Mouse (Mus musculus): ENCODE results near the gene Cspg5. TPM values are rescaled to one million over a fixed set of nuclear protein-coding genes. Genes with fewer than 3 reads are reported as not detected.

Cspg5 gene
- 0.14 and 0.15 TPM in 2 replicates for polyA plus RNA-seq (2012; rRNA removed)

DNA sequence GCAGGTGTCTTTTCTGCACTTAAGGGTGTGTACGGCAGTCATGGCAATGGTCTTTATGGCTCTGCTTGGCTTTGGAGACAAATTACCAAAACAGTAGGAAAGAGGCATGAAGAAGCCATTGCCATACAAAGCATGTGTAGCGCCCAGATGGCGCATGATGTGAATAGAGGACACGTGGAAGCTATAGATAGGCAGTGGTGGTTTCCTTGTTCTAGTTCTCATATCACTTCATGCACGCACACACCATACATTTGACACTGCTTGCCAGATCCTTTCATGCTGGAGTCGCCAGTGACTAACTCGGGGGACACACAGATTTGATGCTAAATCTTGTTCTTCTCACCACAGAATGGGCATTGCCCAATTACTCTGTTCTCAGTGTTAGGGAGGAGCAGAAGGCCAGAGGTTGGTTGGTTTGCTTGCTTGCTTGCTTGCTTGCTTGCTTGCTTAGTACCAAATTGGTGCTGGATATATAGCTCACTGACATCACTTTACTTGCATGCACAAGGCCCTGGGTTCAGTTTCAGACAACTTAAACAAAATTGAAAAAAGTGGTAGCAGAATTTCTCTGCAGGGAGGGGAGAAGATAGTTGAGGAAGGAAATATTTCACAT lies at the start of gene Cspg5:
Gene Cspg5, plus strand, starts transcription at position 563 of the 613 bp plus-strand sequence.

DNA sequence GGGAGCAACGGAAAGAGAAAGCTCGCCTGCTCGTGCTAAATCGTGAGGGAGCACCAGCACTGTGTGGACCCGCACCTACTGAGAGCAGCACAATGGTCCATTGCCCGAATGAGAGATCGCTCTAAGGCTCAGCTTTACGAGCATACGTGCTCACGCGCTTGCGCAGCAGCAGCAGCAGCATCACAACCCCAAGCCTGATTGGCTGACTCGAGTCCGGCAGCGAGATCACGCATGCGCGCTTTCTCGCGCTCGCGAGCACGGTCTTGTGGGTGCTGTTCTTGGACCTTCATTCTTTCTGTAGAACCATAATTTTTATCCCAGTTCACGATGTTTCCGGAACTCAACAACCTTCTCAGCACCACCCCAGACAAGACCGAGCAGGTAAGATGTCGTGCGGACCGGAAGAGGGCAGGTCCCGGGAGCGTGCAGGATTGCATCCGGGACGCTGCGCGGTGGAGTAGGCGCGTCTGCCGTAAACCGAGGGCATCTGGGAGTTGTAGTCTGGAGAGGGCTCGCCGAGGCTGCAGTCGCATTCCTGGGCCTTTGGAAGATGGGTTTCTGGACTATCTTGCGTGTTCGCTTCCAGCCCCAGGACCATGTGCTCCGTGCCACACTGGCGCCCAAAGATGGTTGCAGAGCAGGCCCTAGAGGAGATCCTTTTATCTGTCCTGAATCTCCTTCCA lies 61.5 kb downstream of the Cspg5 start, which contains the start of gene Elp6:
Gene Elp6, plus strand, starts transcription at position 205 of the 683 bp plus-strand sequence.

Other genes starting within 250 kb of the Cspg5 start
- gene Smarcc1, start 126.1 kb upstream of the Cspg5 start, polyA plus RNA-seq (2012; rRNA removed): 7.1 and 8.4 TPM in 2 replicates
- 19.8 and 23.6 TPM in 2 replicates for gene Dhx30, start 126.0 kb upstream of the Cspg5 start, polyA plus RNA-seq (2012; rRNA removed)
- gene Elp6, start 61.4 kb downstream of the Cspg5 start, polyA plus RNA-seq (2012; rRNA removed): 5.1 and 5.9 TPM in 2 replicates
- gene Scap, start 89.5 kb downstream of the Cspg5 start, polyA plus RNA-seq (2012; rRNA removed): 23.9 and 26.3 TPM in 2 replicates
- 2.6 and 3.1 TPM in 2 replicates for gene Ptpn23, start 164.4 kb downstream of the Cspg5 start, polyA plus RNA-seq (2012; rRNA removed)
- 689 and 935 TPM in 2 replicates for gene Ngp, start 176.0 kb downstream of the Cspg5 start, polyA plus RNA-seq (2012; rRNA removed)
- gene Klhl18, start 232.9 kb downstream of the Cspg5 start, polyA plus RNA-seq (2012; rRNA removed): 3.3 and 4.0 TPM in 2 replicates
- 0.16 and 0.20 TPM in 2 replicates for gene Kif9, start 233.2 kb downstream of the Cspg5 start, polyA plus RNA-seq (2012; rRNA removed)

Measured in liver, embryonic 18 days (tissue).